Mouse (Mus musculus): ENCODE data around the gene Ubn1.

Gene Ubn1

GRCm38 (mm10) chr16:5071974-5072373 lies 22.1 kb downstream of the Ubn1 start:
- in situ Hi-C loops (cut with MboI): no loop called here

- in situ Hi-C loops (cut with MboI): no loop called here
These were observed 24.5 kb downstream of the Ubn1 start for GRCm38 (mm10) chr16:5074341-5074740.

GRCm38 (mm10) chr16:5085196-5085595 lies 35.3 kb downstream of the Ubn1 start:
- in situ Hi-C loops (cut with MboI): no loop called here

GRCm38 (mm10) chr16:5086179-5086578 lies 36.3 kb downstream of the Ubn1 start:
- in situ Hi-C loops (cut with MboI): no loop called here

GRCm38 (mm10) chr16:5089021-5089420 lies 39.2 kb downstream of the Ubn1 start:
- in situ Hi-C loops (cut with MboI): no loop called here

DNA sequence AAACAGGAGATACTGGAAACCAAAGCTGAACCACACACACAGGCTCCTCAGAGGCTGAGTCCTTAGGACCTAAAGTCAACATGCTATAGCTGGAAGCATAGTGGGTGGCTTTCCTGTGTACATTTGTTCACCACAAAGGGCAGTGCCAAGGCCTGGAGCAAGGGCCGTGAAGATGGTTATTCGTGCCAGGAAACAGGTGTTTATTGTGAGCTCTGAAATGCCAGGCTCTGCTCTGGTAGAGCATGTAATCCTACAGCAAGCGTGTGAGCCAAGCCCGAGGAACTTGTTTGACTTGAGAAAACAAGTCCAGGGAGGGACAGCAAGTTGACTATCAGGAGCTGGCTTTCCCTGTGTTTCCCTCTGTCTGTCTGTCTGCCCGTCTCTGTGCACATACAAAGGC lies 43.4 kb downstream of the Ubn1 start:
- in situ Hi-C loops (cut with MboI): no loop called here

- in situ Hi-C loops (cut with MboI): no loop called here
These were observed 46.6 kb downstream of the Ubn1 start for GRCm38 (mm10) chr16:5096504-5096903.

GRCm38 (mm10) chr16:5101000-5101399 lies 51.1 kb downstream of the Ubn1 start:
- in situ Hi-C loops (cut with MboI): no loop called here

GRCm38 (mm10) chr16:5109877-5110276 lies 60.0 kb downstream of the Ubn1 start:
- in situ Hi-C loops (cut with MboI): no loop called here

- in situ Hi-C loops (cut with MboI): no loop called here
These were observed 61.2 kb downstream of the Ubn1 start for GRCm38 (mm10) chr16:5111021-5111420.

DNA sequence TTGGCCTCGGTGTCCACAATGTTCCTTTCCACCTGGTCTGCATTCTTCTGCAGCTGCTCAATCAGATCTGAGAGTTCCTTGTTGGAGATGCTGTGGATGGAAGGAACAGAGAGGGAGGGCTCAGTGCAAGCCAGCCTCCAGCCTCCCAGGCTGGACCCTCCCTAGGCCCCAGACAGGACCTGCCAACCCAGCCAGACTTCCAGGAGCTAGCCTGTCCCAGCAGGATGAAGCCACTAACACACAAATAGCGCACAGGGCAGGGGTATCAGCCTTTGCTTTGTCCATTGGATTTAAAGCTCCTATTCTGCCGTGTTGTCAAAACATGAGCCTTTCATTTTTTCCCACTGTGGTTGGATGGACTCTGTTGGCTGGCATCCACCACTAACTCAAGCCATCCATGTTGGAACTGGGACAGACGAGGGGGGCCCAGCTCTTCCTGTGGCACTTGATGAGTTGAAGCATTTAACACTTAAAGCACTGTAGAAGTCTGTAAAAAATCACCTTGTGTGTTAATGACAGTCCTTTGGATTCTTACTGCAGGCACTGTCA lies 63.2 kb downstream of the Ubn1 start:
- in situ Hi-C loops (cut with MboI): no loop called here

DNA sequence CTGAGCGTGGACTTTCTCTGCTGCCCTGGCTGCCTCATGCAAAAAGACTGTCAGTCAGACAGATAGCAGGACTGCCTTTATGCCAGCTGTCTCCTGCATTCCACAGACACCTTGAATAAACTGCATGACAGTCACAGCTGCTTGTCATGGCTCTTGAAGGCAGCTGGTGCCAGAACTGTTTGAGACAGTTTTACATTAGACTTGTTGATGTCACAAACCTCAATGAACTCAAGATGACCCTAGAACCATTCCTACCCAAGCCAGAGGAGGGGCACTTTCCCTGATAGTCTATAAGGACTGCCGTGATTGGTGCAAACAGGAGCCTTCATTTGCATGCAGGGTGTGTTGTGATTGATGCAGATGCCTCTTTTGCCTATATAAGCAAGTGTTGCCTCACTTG lies 63.7 kb downstream of the Ubn1 start:
- in situ Hi-C loops (cut with MboI): no loop called here

DNA sequence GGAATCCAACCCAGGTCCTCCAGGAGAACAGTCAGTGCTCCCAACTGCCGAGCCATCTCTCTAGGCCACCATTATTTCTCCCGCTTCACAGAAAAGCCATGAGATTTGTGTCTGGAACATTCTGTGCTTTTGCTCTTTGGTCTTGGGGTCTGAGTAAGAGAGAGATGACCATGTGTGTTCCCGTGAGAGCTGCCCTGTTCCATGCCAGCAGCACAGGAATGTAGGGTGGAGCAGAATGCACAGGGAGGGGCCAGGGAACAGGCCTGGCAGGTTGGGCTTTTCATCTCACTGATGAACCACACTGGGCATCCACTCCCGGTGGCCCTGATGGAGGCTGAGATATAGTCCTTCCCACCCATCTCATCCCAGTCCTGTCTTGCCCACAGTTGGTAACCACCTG lies 69.5 kb downstream of the Ubn1 start:
- in situ Hi-C loops (cut with MboI): no loop called here

DNA sequence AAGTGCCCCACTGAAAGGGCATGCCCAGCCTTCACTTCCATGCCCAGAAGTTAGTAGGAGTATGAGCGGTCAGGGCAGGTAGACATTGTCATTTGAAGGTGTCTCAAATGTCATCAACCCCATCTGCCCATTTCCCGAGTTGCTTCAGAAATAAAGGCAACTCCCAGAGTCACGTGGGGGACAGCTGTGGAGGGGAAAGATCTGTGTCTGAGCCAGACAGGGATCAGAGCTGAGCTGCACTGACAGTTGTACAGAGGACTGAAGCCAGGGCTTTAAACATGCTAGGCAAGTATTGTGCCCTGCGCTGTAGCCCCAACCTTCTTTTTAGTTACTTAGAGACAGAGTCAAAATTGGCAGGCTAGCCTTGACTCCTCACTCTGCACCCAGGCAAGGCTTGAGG lies 70.0 kb downstream of the Ubn1 start:
- in situ Hi-C loops (cut with MboI): no loop called here

- in situ Hi-C loops (cut with MboI): no loop called here
These were observed 73.6 kb downstream of the Ubn1 start for GRCm38 (mm10) chr16:5123476-5123875.

DNA sequence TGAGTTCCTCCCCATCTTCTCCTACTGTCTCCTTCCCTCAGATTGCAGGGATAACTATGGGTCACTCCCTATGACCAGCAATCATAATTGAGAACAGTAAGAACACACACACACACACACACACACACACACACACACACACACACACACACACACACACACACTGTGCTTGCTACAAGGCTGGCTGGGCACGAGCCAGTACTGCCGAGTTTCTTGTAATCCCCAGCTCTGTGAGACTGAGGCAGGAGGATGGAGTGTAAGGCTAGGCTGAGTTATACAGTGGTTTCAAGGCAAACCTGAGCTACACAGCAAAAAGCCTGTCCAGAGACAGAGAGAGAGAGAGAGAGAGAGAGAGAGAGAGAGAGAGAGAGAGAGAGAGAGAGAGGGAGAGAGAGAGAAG lies 80.3 kb downstream of the Ubn1 start:
- in situ Hi-C loops (cut with MboI): loop anchor here (10.0 kb wide), 1 partner anchor 145 kb away; no protein-coding TSS in a partner anchor

GRCm38 (mm10) chr16:5130766-5131165 lies 80.9 kb downstream of the Ubn1 start:
- in situ Hi-C loops (cut with MboI): loop anchor here (10.0 kb wide), 1 partner anchor 146 kb away; no protein-coding TSS in a partner anchor

DNA sequence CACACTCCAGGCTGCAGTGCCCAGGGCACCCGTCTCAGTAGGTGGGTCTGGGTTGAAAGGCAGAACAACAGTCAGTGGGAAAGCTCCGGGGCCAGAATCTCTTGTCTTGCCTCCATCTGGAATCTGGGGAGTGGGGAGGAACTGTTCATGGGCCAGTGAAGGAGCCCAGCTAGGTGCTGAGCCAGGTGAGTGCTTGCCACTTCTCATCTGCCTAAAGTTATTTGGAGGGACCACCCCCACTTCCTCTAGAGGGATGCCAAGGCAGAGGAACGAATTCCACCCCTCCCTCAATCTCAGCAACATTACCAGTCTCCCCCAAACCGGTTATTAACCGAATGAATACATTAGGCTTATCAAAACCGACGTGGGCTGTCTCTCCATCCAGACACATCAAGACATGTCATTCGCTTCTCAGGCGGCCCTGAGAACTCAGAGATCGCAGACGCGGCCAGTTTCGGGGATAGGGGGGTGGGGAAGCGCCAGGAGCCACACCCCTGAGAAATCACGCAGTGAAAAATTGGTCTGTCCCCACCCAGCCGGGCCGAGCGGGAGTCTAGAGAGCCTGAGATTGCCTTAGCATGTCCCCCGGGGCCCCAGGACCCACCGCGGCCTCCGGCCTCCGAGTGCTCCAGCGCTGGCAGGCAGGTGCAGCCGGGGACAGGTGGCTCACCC lies 81.5 kb downstream of the Ubn1 start:
- in situ Hi-C loops (cut with MboI): loop anchor here (10.0 kb wide), 1 partner anchor 147 kb away; no protein-coding TSS in a partner anchor

- in situ Hi-C loops (cut with MboI): loop anchor here (10.0 kb wide), 1 partner anchor 148 kb away; no protein-coding TSS in a partner anchor
These were observed 82.5 kb downstream of the Ubn1 start, which contains the start of gene Ppl for GRCm38 (mm10) chr16:5132401-5132801. Ppl (minus strand) TSS chr16:5132421.

- in situ Hi-C loops (cut with MboI): loop anchor here (10.0 kb wide), 1 partner anchor 150 kb away; no protein-coding TSS in a partner anchor
These were observed 84.9 kb downstream of the Ubn1 start for GRCm38 (mm10) chr16:5134623-5135330.

- in situ Hi-C loops (cut with MboI): loop anchor here (10.0 kb wide), 1 partner anchor 151 kb away; no protein-coding TSS in a partner anchor
These were observed 85.8 kb downstream of the Ubn1 start for GRCm38 (mm10) chr16:5135551-5136261.
